Mouse (Mus musculus): Measurements from ENCODE around the gene Snx19. TPM values are rescaled to one million over a fixed set of nuclear protein-coding genes. Genes with fewer than 3 reads are reported as not detected.

Gene Snx19
- 10 to 100 TPM; 27.1 to 34.5 TPM for total RNA-seq (2021)
- 9.6 and 11.1 TPM in 2 replicates for polyA plus RNA-seq (2012; rRNA removed)
- long read RNA-seq, full-length matches to known transcripts: 12 of 17 reads
- long read RNA-seq, partial matches to known transcripts: 0 of 17 reads
- long read RNA-seq, other reads (novel, unspliced or antisense): 5 of 17 reads

DNA sequence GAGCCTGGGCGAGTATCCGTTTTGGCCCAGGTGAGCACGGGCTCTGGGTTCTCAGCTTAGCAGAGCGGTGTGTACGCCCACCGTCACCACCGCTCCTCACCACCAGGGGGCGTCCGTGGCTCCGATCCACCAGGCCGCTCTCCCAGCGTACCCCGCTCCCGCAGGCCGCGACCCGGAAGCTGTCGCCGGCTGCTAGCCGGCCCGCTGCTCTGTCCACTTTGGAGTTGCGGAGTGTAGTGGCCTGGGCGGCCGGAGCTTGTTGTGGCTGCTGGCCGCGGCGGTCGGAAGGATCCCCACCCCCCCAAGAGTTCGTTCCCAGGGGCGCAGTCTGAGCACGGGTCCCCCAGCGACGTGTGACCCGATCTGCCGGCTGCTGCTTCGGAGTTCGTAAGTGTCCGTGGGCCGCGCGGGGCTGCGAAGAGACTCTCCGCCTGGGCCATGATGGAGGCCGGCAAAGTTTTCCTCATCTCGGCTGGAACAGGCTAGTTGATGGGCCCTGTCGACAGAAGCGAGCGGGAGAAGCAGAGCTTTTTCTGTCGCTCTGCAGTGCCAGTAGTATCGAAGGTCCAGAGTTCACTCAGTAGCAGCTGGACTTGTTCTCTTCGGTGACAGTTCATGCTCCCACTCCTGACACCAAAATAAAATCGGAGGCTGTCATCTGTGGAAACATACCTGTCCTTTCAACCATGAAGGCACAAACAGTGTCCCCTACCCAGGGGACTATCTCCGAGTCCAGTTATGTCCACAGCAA, at the start of gene Snx19:
TSS of gene Snx19 (plus strand) at position 227 of the 751 bp plus-strand sequence.
- DNase-seq: peak; percentile 95

DNA sequence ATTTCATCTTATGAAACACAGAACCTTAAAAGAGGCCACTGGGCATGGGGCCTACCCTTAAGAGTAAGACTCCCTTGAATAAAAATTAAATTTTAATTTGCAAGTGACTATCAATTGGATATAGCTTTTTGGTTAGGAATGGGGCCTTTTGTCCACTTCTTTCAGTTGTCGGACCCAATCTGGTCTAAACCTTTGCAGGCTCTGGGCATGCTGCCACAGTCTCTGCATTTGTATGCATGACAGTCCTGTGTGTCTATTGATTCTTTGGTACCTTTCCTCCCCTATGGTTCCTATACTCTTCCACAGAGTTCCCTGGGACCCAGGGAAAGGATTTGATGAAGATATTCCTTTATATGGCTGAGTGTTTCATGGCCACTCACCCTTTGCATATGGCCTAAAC, 26.1 kb upstream of the Snx19 start:
- no peak for DNase-seq

DNA sequence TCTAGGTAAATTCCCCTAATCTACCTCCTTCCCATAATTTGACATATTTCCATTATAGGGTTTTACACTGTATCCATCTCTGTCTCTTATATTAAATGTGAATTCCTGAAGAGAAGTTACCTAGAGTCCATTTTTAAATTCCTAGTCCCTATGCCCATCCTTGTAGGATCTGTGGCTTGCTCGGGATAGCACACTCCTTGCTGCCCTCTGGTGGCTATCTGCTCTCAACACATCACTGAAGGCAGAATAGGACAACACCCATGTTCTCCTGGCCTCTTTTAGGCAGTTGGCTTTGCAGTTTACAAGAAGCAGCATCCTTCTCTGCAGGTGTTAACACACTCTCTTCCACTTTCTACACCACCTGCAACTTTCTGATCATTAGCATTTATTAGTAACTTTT, 4.0 kb upstream of the Snx19 start:
- peak; percentile 46 for DNase-seq

DNA sequence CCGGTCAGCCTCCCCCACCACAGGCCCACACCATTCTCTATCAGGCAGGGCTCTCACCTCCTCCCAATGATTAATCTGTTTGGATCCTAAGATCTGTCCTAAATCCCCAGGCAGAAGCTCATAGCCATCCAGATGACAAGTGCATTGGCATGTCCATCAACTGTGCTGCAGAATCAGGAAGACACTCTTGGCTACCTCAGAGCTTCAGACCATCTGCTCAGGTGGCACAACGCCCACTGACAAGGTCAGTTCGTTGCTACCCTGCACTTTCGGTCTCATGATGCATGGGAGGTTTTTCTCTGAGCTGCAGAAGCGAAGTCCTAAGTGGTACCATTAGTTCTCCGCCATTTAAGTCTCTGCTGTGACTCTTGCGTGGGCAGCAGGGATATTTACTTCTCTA, 1.7 kb upstream of the Snx19 start:
- DNase-seq: no peak

DNA sequence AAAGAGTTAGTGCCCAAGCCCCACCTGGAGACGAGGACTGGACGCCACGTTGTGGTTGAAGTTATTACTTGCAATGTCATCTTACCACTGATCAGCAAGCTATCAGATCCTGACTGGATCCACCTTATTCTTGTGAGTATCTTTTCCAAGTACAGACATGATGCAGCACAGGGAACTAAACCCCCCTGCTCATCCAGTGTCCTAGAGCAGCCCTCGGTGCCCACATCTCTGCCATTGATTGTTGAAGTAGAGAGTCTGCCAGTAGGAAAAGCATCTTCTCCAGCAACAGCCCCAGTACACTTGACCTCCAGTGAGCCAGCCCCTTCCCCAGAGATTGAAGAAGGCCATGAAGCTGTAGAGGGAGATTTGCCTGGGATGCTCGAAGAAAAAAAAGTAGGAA, 1.3 kb downstream of the Snx19 start:
- no peak for DNase-seq

DNA sequence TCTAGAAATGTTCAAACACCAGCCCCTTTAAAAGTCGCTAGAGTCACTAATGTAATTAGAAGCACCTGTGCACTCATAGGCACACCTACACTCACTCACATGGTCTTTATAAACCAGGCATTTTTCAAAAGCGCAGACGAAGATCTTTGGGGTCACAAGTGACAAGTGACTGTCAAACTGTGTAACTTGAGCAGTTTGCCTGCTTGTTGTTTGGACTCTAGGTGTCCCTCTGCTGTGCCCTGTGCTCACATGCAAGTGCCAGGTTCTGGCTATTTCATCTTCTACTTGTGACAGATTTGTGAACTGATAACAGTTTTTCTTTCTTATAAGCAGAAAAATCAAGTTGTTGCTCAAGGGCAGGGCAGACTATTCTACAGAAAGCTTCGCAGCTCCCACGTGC, 3.5 kb downstream of the Snx19 start:
- DNase-seq: no peak

DNA sequence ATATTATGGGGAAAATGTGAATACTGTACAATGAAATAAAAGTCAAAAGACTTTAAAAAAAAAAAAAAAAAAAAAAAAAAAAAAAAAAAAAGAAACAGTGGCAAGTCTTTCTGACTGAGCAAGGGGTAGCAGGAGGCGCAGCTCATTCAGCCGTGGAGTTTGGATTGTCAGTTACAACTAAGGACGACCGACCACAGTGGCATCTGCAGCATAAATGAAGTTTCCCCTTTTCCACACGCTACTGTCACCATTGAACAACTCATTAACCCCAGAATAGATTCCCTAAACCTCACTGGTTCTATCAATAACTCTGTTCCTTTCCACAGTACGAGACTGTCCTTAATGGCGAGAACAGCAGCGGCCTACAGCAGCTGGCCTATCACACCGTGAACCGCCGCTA, 5.0 kb downstream of the Snx19 start:
- no peak for DNase-seq

DNA sequence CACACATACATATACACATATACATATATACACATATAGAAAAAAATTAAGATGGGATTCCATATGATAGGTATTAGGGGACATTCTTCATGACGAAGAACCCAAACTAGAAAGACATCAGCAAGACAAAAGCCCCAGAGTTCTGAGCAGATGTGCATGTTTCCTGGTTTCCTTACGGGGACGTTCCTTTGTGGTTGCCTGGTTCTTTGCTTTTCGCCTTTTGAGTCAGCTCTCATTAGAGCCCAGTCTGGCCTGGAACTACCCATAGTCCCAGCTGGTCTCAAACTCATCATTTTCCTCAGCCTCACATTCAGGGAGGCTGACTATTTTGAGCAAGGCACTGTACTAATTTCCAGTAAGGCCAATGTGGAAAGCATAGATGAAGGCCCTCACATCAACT, 7.0 kb downstream of the Snx19 start:
- no peak for DNase-seq

DNA sequence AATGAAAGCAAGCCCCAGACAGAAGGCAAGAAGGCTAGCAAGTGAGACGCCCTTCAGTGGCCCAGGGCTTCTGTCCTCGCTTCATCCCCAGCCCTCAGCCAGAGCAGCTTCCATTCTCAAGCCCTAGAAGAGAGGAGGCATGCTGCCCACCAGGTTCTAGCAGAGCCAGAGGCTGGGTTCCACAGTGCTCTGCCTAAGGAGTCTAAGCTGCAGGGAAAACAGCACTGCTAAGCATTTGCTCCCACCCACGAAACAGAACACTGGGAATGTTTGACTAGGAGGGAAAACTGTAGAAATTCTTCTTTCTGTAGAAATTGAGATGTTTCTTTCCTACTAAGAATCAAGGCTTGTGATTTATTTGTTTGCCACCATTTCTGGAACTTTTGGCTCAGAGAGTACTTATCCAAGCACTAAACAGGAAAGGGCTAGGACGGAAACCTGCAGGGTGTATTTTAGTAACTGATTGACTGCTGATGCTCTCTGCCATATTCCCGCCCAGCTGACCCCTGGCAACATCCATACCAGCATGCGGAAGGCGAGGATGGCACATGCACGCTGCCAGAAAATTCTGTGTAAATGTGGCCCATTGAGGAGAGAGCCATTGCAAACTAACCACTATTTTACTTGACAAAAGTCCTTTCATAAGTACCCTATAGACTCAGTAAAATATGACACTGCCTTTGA, 9.1 kb downstream of the Snx19 start:
- no peak for DNase-seq

DNA sequence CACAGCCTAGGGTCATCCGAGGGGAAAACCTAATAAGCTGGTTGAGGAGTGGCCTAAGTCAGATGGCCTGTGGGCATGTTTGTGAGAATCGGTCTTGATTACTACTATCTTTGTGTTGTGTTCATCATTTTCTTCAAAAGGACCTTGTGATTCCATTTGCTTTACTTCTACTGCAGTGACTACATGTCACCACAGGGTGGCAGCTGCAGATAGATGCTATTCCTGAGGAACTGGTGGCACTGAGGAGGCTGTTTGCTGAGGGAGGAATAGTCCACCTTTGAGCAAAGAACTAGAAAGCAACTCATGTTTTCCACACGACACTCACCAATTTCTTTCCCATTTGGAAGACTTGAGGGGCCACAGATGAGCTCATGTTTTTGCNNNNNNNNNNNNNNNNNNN, 11.6 kb downstream of the Snx19 start:
- peak; percentile 19 for DNase-seq

DNA sequence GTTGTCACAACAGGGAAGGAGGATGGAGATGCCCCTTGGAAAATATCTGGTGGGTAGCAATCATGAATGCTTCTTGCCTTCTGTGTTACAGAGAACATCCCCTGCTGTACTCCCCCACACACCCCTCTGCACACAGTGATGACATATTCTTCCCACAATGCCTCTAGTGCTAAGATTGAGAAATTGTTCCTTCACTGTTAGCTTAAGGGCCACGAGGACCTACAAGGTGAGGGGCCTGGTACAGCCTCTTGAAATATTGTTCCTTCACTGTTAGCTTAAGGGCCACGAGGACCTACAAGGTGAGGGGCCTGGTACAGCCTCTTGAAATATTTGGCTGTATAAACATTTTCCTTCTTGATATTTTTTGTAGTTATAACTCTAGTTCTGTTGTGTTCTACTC, 14.9 kb downstream of the Snx19 start:
- no peak for DNase-seq

DNA sequence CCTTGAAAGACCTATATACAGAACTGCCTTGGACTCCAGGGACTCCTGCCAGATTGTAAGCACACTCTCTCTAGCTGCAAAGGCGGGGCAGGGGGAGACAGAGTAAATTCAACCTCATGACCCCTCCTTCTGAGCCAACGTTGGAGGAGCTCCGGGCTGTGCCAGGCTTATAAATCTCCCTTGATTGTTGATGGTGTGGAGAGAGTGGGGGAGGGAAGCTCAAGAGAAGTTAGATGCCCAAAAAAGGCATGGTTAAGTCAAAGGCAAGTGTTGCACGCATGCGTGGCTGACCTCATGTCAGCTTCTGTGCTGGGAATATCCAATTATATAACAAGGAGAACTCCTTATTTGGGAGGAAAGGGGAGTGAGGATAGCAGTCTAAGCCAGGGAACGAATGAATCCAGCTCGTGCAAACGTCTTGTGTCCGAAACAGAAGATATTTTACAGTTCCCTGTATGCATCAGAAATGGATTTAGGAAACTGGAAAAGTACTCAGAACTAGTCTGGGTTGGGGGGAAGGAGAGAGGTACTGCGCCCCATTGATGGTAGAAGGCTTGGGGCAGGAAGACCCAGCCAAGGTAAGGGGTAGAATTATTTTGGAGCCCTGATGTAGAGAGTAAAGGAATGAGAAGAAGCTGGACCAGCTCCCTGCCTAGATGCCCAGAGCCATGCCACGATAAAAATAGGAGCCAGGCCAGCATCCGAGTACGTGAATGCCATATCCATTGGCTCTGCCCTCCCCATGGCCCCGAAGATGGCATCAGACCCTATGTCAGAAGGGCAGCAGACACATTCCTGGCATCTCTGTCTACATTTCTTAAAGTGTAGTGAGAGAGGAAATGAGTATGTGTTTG, 18.6 kb downstream of the Snx19 start:
- DNase-seq: no peak

DNA sequence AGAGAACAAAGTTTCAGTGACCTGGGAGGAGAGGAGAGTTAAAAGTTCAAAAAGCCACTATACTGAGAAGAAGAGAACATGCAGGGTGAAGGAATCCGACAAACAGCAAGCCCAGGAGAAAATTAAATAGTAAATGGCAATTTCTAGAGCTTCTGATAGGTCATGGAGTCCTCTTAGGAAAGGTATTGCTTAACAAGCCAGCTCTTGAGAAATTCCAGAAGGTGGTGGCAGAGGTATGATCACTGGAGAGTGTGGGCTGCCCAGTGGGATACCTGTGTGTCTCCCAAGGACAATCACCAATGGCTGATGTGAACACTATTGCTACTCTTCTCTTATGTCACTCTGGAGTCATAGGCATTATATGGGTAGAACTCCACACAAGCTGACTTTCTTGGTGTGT, 19.2 kb downstream of the Snx19 start:
- DNase-seq: no peak

DNA sequence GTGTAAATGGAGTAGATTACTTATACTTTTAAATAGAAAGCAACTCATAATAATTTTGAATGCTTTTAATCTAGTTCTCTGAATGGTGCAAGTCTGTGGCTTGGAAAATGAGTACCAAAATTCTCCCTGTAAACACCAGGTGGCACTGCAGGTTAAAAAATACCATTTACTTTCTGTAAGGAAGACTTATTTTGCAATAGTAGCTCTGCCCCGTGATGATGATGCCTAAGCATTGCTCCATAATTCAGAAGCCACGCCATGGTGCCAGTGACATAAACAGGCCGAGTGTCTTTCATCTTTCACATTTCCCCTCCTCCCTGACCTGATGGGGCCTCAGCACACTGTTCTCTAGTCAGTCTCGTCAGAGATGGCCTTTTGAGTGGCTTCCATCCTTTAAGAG, 21.6 kb downstream of the Snx19 start:
- DNase-seq: peak; percentile 33

DNA sequence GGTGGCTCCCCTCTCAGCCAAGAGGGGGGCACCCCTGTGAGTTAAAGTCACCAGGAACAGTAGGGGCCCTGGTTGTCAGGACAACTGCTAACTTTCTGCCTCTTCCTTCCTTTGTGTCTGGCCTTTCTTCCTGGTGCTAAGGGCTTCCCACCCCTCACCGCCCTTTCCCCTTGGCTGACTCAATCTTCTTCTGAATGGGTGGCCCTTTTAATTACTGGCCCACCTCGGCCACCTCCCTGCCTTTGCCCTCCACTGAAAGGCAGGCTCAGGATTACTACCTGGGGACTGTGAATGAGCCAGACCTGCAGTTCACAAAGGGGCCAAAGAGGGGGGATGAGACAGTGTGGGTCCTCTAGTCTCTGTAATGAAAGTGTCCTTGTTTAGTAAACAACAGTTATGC, 23.0 kb downstream of the Snx19 start:
- no peak for DNase-seq

DNA sequence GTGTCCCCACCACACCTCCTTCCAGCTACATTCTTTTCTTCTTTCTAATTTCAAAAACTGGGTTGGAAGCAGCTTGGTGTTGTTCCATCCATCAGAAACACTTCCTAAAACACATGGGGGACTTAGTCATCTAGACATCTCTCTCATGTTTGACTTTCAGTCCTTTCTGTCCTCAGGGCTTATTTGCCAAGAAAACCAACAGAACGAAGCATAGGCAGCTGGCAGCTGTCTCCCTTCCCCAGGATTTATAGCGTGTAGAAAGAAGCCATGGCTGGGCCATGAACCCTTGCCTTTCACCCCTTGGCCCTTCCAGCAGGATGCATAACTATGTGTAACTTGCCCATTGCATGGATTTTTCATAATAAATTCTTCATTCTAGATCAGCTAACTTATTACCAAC, 23.9 kb downstream of the Snx19 start:
- DNase-seq: no peak

DNA sequence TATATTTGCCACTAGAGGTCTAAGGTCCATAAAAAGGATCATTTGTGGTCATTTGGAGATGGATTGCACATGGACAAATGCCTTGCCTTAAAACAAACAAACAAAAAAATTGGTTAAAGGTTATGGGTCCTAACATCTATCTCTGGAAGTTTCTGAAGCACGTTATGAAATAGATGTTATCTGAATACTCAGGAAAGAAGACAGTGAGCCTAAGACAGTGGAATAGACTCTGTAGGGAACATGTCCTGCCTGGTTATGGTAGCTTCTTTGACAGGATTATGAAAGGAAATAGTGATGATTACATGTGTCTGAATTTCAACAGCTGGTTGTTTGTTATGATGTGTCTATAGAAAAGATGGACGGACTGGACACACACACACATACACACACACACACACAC, 27.6 kb downstream of the Snx19 start:
- DNase-seq: no peak

DNA sequence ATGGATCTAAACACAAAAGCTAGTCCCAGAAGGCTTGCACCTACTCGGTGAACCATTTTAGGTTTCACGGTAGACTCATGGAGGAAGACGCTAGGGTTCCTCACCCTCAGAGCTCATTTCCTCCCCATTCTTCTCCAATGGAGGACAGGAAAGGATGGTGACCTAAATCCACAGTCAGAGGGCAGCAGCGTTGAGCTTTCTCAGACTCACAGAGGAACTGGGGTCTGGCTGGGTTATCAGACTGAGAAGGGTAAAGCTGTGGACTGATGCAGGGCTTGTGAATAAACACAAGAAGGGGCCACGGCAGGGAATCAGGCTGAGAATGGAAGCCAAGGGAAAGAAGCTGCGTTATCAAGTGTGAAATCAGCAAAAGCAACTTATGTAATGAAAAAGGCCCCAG, 29.3 kb downstream of the Snx19 start:
- peak; percentile 26 for DNase-seq

DNA sequence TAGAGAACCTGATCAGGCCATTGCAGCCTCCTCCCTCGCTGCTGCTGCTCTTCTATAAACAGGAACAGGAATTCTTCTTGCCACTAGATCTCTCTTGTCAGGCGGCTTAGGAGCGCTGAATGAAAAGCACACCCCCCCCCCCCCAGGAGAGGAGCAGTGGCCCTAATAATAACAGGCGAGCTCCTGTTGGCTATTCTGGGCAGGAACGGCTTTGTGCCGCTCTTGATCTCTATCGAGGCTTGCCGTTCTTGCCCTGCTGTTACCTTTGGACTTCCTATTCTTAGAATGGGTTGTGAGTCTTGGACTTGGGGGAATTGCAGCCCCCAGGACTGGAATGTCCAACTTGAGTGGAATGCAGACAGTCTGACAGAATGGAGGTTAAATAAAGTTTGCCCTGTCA, 33.6 kb downstream of the Snx19 start:
- no peak for DNase-seq

DNA sequence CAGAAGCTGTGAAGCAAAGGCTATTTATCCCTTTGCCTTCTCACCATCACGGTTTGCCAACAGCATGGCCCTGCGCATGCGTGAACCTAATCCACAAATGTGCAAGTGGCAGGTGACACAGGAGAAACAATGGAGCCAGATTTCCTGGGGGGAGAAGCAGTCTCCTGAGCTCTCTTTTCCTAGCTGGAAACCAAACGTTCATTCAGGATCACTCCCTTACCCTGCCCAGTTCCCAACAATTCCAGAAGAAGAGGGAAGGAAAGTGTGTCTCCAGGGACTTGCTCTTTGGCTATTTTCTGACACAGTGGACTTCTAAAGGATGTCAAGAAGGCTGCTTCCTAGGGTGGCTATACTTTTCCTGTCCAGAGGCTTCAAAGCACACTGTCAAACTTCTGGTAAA, 37.8 kb downstream of the Snx19 start:
- peak; percentile 17 for DNase-seq

DNA sequence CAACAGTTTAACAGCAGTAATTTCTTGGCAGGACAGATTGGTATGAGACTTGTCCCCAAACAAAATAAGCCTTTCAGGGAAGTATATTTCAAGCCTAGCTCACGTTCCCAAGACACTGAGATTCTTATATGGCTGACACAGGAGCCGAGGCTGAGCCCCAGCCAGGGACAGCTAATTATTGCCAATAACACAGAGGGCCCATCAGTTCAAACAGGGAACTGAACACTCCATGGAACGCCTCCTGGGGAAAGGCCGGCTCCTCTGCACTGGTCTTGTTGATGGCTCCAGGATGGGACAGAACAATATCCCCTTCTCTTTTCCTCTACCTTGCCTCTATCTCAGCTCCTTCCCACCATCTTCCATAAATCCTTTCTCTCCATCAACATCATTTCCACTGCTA, 53.1 kb downstream of the Snx19 start:
- no peak for DNase-seq

DNA sequence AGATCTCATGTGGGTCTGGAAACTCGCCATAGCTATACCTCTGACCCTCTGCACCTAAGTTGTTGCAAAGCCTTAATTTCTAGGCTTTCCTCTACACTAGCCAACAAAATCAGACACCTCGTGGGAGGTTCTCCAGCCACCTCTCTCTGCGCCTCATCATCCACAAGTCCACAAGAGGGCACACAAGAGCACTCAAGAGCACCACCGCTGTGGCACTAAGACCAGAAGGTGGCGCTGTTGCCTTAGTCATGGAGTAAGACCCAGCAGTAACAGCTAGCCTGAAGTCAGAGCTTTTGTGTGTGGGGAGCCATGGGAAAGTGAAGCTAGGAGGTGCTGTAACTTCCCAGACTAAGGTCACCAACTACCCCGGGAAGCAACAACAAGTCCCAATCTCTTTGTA, 53.6 kb downstream of the Snx19 start:
- DNase-seq: peak; percentile 89

DNA sequence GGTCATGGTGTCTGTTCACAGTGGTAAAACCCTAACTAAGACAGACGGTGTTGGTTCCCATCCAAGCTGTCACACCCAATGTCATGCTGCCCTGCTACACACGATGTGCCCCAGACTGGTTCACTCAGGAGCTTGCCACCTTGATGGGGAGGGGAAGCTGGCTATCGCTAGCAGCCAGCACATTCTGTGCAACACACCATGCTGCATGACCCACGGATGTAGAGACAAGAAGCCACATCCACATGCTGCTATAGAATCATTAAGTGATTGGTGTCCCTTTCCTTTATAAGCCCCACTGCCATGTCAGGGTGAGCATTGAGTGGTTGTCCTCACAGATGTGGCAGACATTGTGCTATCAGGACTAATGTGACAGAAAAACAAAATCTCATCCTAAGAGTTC, 55.2 kb downstream of the Snx19 start:
- no peak for DNase-seq
